Comparison of ENCODE assay signal across 9 mouse cellular contexts in genomic region chr1:167211979-167212614, GRCm38 (mm10).
A peak's percentile ranks its signal among the peaks of the same experiment; 100 is the strongest.
DNase-seq lines count a peak whose midpoint lies in the region; ATAC-seq lines count a peak whose summit lies in the region.
"Had no signal": no experiment of that assay in that cellular context is flagged by ENCODE, and none has a peak within 500 bp of the region (broad histone marks: within the 10 kb centered on the region; RNA-seq: fewer than 3 reads in every experiment).

No protein-coding gene starts in this region.

- DNase-seq in heart, adult 18-20 months: peak; percentile 44 to 80
- DNase-seq in c-Kit-positive CD71-positive TER-119-negative erythroid progenitor cells, embryonic 14.5 days (ENCODE audit: low read depth): peak; percentile 34
- DNase-seq in forebrain, embryonic 11.5 days (ENCODE audit: low spot score): peak; percentile 76
- DNase-seq in induced T-regulatory cell, adult 2 months (ENCODE audit: low read depth): peak; percentile 72
- DNase-seq in layer of hippocampus, postnatal 36 days: peak; percentile 60 to 72
- peak; percentile 52 for DNase-seq in right cerebral cortex, postnatal 14 days

- H3K4me2 ChIP-seq in heart, embryonic 12.5 days: no peak overlapping the region
- H3K4me2 ChIP-seq in forebrain, embryonic 11.5 days (ENCODE audit: low read depth, low read length, severe bottlenecking): 0 out of 2 replicates have a peak overlapping the region, but pooled peaks have one; percentile 27
- H3K4me2 ChIP-seq: limb, embryonic 15.5 days had no signal

- no peaks in the 10 kb centered on the region for H3K4me1 ChIP-seq in heart, embryonic 12.5 days (replicated peaks)
- peaks cover 1% of the 10 kb centered on the region; the same call in 1 of the 2 replicates for H3K4me1 ChIP-seq in forebrain, embryonic 11.5 days (replicated peaks; ENCODE audit: control insufficient read depth, insufficient read depth, low read length)
- H3K4me1 ChIP-seq: limb, embryonic 15.5 days had no signal

- ATAC-seq in heart, embryonic 12.5 days (ENCODE audit: insufficient number of reproducible peaks, low FRiP score): no peak
- ATAC-seq in forebrain, embryonic 11.5 days (replicated peaks; ENCODE audit: low FRiP score): peak; percentile 69
- peak; percentile 89 for ATAC-seq in megakaryocyte-erythroid progenitor cell, adult 5-6 weeks (replicated peaks; ENCODE audit: low FRiP score, low TSS enrichment, poor library complexity, severe bottlenecking)

- H3K4me3 ChIP-seq in heart, embryonic 12.5 days: no peak overlapping the region
- H3K4me3 ChIP-seq in forebrain, embryonic 11.5 days (ENCODE audit: low read depth, low read length): no peak overlapping the region
- H3K4me3 ChIP-seq: limb, embryonic 15.5 days had no signal

- no peak overlapping the region for H3K9ac ChIP-seq in heart, embryonic 12.5 days
- H3K9ac ChIP-seq in forebrain, embryonic 11.5 days (ENCODE audit: low read length): peak overlapping the region; percentile 6; the same call in 1 of the 2 replicates
- H3K9ac ChIP-seq: limb, embryonic 15.5 days had no signal

- no peaks in the 10 kb centered on the region for H3K9me3 ChIP-seq in heart, embryonic 12.5 days (replicated peaks)
- no peaks in the 10 kb centered on the region for H3K9me3 ChIP-seq in forebrain, embryonic 11.5 days (ENCODE audit: control insufficient read depth, low read length)
- H3K9me3 ChIP-seq: limb, embryonic 15.5 days had no signal

- no peak overlapping the region for H3K27ac ChIP-seq in heart, embryonic 12.5 days (ENCODE audit: poor library complexity, severe bottlenecking)
- H3K27ac ChIP-seq in forebrain, embryonic 11.5 days (ENCODE audit: low read depth, low read length): no peak overlapping the region
- H3K27ac ChIP-seq: limb, embryonic 15.5 days had no signal

- H3K27me3 ChIP-seq in heart, embryonic 12.5 days (replicated peaks): no peaks in the 10 kb centered on the region
- no peaks in the 10 kb centered on the region for H3K27me3 ChIP-seq in forebrain, embryonic 11.5 days (ENCODE audit: control insufficient read depth, insufficient read depth, low read length)
- H3K27me3 ChIP-seq: limb, embryonic 15.5 days had no signal

- WGBS in heart, embryonic 12.5 days: 26% methylated on average over 7 of the region's 7 CpGs
- WGBS in forebrain, embryonic 11.5 days: 26% methylated on average over 7 of the region's 7 CpGs

- H3K36me3 ChIP-seq in heart, embryonic 12.5 days: no peaks in the 10 kb centered on the region
- H3K36me3 ChIP-seq in forebrain, embryonic 11.5 days (ENCODE audit: control insufficient read depth, insufficient read depth, low read length): no peaks in the 10 kb centered on the region
- H3K36me3 ChIP-seq: limb, embryonic 15.5 days had no signal
